ENCODE assay signal across 20 mouse cellular contexts in genomic region chr2:160348796-160349195, GRCm38 (mm10). TPM values are rescaled to one million over a fixed set of nuclear protein-coding genes. Genes with fewer than 3 reads are reported as not detected.
DNase-seq lines count a peak whose midpoint lies in the region; ATAC-seq and TF ChIP-seq lines count a peak whose summit lies in the region.
"Had no signal": no experiment of that assay in that cellular context is flagged by ENCODE, and none has a peak within 500 bp of the region (broad histone marks: within the 10 kb centered on the region; RNA-seq: fewer than 3 reads in every experiment).

No protein-coding gene starts in this region.

- intact Hi-C loops in gastrocnemius, postnatal 14 days (cut with DNase I; ENCODE audit: low total_unique reads) = no loop called here

- no peak for TF ChIP-seq CTCF in liver, postnatal 0 days (IDR thresholded peaks at IDR 0.05; ENCODE audit: low read depth)
- no peak for TF ChIP-seq CTCF in thymus, adult 2 months (IDR thresholded peaks at IDR 0.05; ENCODE audit: borderline replicate concordance, control insufficient read depth, extremely low read depth, insufficient read depth, low read length, poor library complexity)

- H3K4me3 ChIP-seq in kidney, embryonic 14.5 days (ENCODE audit: low read length) = no peak overlapping the region
- no peak overlapping the region for H3K4me3 ChIP-seq in limb, embryonic 11.5 days (ENCODE audit: low read depth, low read length)
- no peak overlapping the region for H3K4me3 ChIP-seq in liver, postnatal 0 days (ENCODE audit: low read depth, low read length)
- no peak overlapping the region for H3K4me3 ChIP-seq in thymus, adult 2 months (ENCODE audit: control insufficient read depth, insufficient read depth, low read length)
- H3K4me3 ChIP-seq: embryonic facial prominence, embryonic 13.5 days; heart, embryonic 12.5 days; hindbrain, embryonic 13.5 days; megakaryocyte, embryonic 14.5 days; stomach, embryonic 15.5 days had no signal

- no peak for DNase-seq in kidney, postnatal 25 days
- peak; percentile 69 for DNase-seq in embryo, embryonic 10.5 days (ENCODE audit: low spot score)
- peak; percentile 59 for DNase-seq in limb, embryonic 11.5 days (ENCODE audit: low spot score)
- DNase-seq in liver, postnatal 0 days = no peak
- no peak for DNase-seq in adrenal gland, adult 2 months
- DNase-seq in thymus, adult 2 months = no peak
- no peak for DNase-seq in gastrocnemius, postnatal 14 days
- DNase-seq: cerebellum, adult 2 months; kidney, adult 2 months; thymus, postnatal 25 days had no signal

- no peaks in the 10 kb centered on the region for H3K36me3 ChIP-seq in kidney, embryonic 14.5 days (ENCODE audit: control insufficient read depth, insufficient read depth, low read length)
- H3K36me3 ChIP-seq in limb, embryonic 11.5 days (ENCODE audit: control insufficient read depth, insufficient read depth, low read length) = no peaks in the 10 kb centered on the region
- H3K36me3 ChIP-seq in liver, postnatal 0 days (replicated peaks; ENCODE audit: insufficient read depth, low read length) = no peaks in the 10 kb centered on the region
- H3K36me3 ChIP-seq in thymus, adult 2 months (ENCODE audit: control insufficient read depth, insufficient read depth, low read length) = no peaks in the 10 kb centered on the region
- H3K36me3 ChIP-seq: embryonic facial prominence, embryonic 13.5 days; heart, embryonic 12.5 days; hindbrain, embryonic 13.5 days; stomach, embryonic 15.5 days had no signal

- no peak for TF ChIP-seq POLR2A in thymus, adult 2 months (IDR thresholded peaks at IDR 0.05; ENCODE audit: control insufficient read depth, extremely low read depth, insufficient read depth, low read length, poor library complexity)

- ATAC-seq in kidney, embryonic 14.5 days (ENCODE audit: low FRiP score, low TSS enrichment) = peak; percentile 72; the same call in 1 of the 2 replicates
- no peak for ATAC-seq in limb, embryonic 11.5 days (ENCODE audit: insufficient number of reproducible peaks, low FRiP score, low TSS enrichment, low read depth)
- no peak for ATAC-seq in liver, postnatal 0 days
- ATAC-seq: forebrain, embryonic 14.5 days; lung, postnatal 0 days; Patski had no signal

- 31% methylated on average over 7 of the region's 7 CpGs for WGBS in kidney, embryonic 14.5 days
- 30% methylated on average over 7 of the region's 7 CpGs for WGBS in limb, embryonic 11.5 days
- 57% methylated on average over 7 of the region's 7 CpGs for WGBS in liver, postnatal 0 days (ENCODE audit: insufficient replicate concordance)
- WGBS in thymus, adult 2 months = 95% methylated on average over 7 of the region's 7 CpGs

- no peak overlapping the region for H3K9ac ChIP-seq in kidney, embryonic 14.5 days (ENCODE audit: low read depth, low read length)
- no peak overlapping the region for H3K9ac ChIP-seq in limb, embryonic 11.5 days (ENCODE audit: low read length)
- no peak overlapping the region for H3K9ac ChIP-seq in liver, postnatal 0 days (replicated peaks)
- H3K9ac ChIP-seq: embryonic facial prominence, embryonic 13.5 days; heart, embryonic 12.5 days; hindbrain, embryonic 13.5 days; stomach, embryonic 15.5 days had no signal

- no peaks in the 10 kb centered on the region; the same call in 1 of the 2 replicates for H3K27me3 ChIP-seq in kidney, embryonic 14.5 days (ENCODE audit: control insufficient read depth, insufficient read depth, low read length)
- H3K27me3 ChIP-seq in limb, embryonic 11.5 days (ENCODE audit: control insufficient read depth, insufficient read depth, low read length) = no peaks in the 10 kb centered on the region
- H3K27me3 ChIP-seq in liver, postnatal 0 days (ENCODE audit: insufficient read depth, low read length) = no peaks in the 10 kb centered on the region
- H3K27me3 ChIP-seq in thymus, adult 2 months (ENCODE audit: control insufficient read depth, insufficient read depth, low read length) = no peaks in the 10 kb centered on the region
- H3K27me3 ChIP-seq: Patski; stomach, embryonic 15.5 days had no signal

- no peak overlapping the region for H3K27ac ChIP-seq in kidney, embryonic 14.5 days (ENCODE audit: low read depth, low read length)
- H3K27ac ChIP-seq in limb, embryonic 11.5 days (replicated peaks; ENCODE audit: low read depth, low read length) = no peak overlapping the region
- H3K27ac ChIP-seq in liver, postnatal 0 days (ENCODE audit: low read depth) = peak overlapping the region; percentile 78
- no peak overlapping the region for H3K27ac ChIP-seq in thymus, adult 2 months (ENCODE audit: control insufficient read depth, insufficient read depth, low read length)
- H3K27ac ChIP-seq: embryonic facial prominence, embryonic 13.5 days; hindbrain, embryonic 13.5 days; stomach, embryonic 15.5 days had no signal

- no peak for TF ChIP-seq EP300 in liver, postnatal 0 days (IDR thresholded peaks at IDR 0.05; ENCODE audit: low read depth)

- 0 out of 2 replicates have a peak, but pooled peaks cover 8% of the 10 kb centered on the region for H3K4me1 ChIP-seq in kidney, embryonic 14.5 days (ENCODE audit: control insufficient read depth, insufficient read depth, low read length)
- H3K4me1 ChIP-seq in limb, embryonic 11.5 days (ENCODE audit: control insufficient read depth, insufficient read depth, low read length) = peaks cover 21% of the 10 kb centered on the region
- peaks cover 12% of the 10 kb centered on the region for H3K4me1 ChIP-seq in liver, postnatal 0 days (ENCODE audit: insufficient read depth)
- H3K4me1 ChIP-seq in thymus, adult 2 months (replicated peaks; ENCODE audit: control insufficient read depth, insufficient read depth, low read length) = 0 out of 2 replicates have a peak, but pooled peaks cover 2% of the 10 kb centered on the region
- H3K4me1 ChIP-seq: megakaryocyte, embryonic 14.5 days had no signal

- H3K4me2 ChIP-seq in kidney, embryonic 14.5 days (replicated peaks; ENCODE audit: low read depth, low read length) = no peak overlapping the region
- H3K4me2 ChIP-seq in limb, embryonic 11.5 days (ENCODE audit: low read depth, severe bottlenecking) = no peak overlapping the region
- H3K4me2 ChIP-seq in liver, postnatal 0 days (ENCODE audit: low read depth, low read length) = no peak overlapping the region
- H3K4me2 ChIP-seq: embryonic facial prominence, embryonic 13.5 days; heart, embryonic 12.5 days; hindbrain, embryonic 13.5 days; stomach, embryonic 15.5 days had no signal

- no peaks in the 10 kb centered on the region for H3K9me3 ChIP-seq in kidney, embryonic 14.5 days (ENCODE audit: control insufficient read depth, low read length)
- no peaks in the 10 kb centered on the region for H3K9me3 ChIP-seq in limb, embryonic 11.5 days (ENCODE audit: control insufficient read depth, low read length)
- H3K9me3 ChIP-seq in liver, postnatal 0 days (ENCODE audit: low read length) = no peaks in the 10 kb centered on the region
- H3K9me3 ChIP-seq: embryonic facial prominence, embryonic 13.5 days; heart, embryonic 12.5 days; hindbrain, embryonic 13.5 days; megakaryocyte, embryonic 14.5 days; stomach, embryonic 15.5 days had no signal

RNA-seq across cellular contexts. Expression of gene Gm826, which starts 14.8 kb away (rescaled TPM):
- polyA plus RNA-seq in kidney, embryonic 14.5 days (2014; fragmentation: Nextera tagmentation; extraction: Ambion mirVana) = 0.37 and 0.73 TPM in 2 replicates
- 0.21 TPM in 1 of 2 replicates, not detected in the other for polyA plus RNA-seq in limb, embryonic 11.5 days (2014; fragmentation: Nextera tagmentation; extraction: Ambion mirVana)
- polyA plus RNA-seq in liver, postnatal 0 days (2015; fragmentation: Nextera tagmentation; extraction: Ambion mirVana) = 1.2 and 1.6 TPM in 2 replicates
- 1 to 10 TPM; 1.9 to 2.4 TPM for total RNA-seq in adrenal gland, adult 2 months (2021)
- 0.26 and 0.33 TPM in 2 replicates for polyA plus RNA-seq in adrenal gland, adult 2 months (2012; rRNA removed)
- 0.29 and 0.44 TPM in 2 replicates for polyA plus RNA-seq in thymus, adult 2 months (2012; rRNA removed)
- total RNA-seq in gastrocnemius, postnatal 14 days (2021) = 1 to 10 TPM in 1 of 2 experiments, under 1 TPM in 1; 0.66 to 3.9 TPM
- total RNA-seq: layer of hippocampus, adult 18-20 months had no signal
- polyA plus RNA-seq: embryonic facial prominence, embryonic 13.5 days; forebrain, embryonic 14.5 days; hindbrain, embryonic 13.5 days had no signal

RNA-seq across cellular contexts. Expression of gene Mafb, which starts 18.1 kb away (rescaled TPM):
- 23.0 and 33.2 TPM in 2 replicates for polyA plus RNA-seq in kidney, embryonic 14.5 days (2014; fragmentation: Nextera tagmentation; extraction: Ambion mirVana)
- 5.4 and 6.5 TPM in 2 replicates for polyA plus RNA-seq in limb, embryonic 11.5 days (2014; fragmentation: Nextera tagmentation; extraction: Ambion mirVana)
- polyA plus RNA-seq in liver, postnatal 0 days (2015; fragmentation: Nextera tagmentation; extraction: Ambion mirVana) = 9.2 and 11.6 TPM in 2 replicates
- 10 to 100 TPM; 18.0 to 18.1 TPM for total RNA-seq in adrenal gland, adult 2 months (2021)
- polyA plus RNA-seq in adrenal gland, adult 2 months (2012; rRNA removed) = 11.4 and 13.1 TPM in 2 replicates
- polyA plus RNA-seq in thymus, adult 2 months (2012; rRNA removed) = 18.3 and 22.3 TPM in 2 replicates
- total RNA-seq in gastrocnemius, postnatal 14 days (2021) = 10 to 100 TPM; 13.3 to 28.3 TPM

Comparison
In these comparisons a context has a peak if more than half of its experiments do, and no peak if none do; other contexts are left out.
1. DNase-seq: peak in embryo, embryonic 10.5 days (single experiment) and limb, embryonic 11.5 days (single experiment); none in kidney, postnatal 25 days (0 of 2), liver, postnatal 0 days (single experiment), adrenal gland, adult 2 months (single experiment), thymus, adult 2 months (single experiment) and gastrocnemius, postnatal 14 days (single experiment).